Mouse (Mus musculus) stomach, postnatal 0 days (tissue): ENCODE measurements at regions not wholly inside any gene's neighbourhood (a gene's known extent, or its start where the extent isn't known, plus 50 kb on each side); places are given as distances from the start of the nearest gene placed in this dataset.

ENCODE experiments used
- CTCF ChIP-seq: IDR thresholded peaks from 2 replicates; pipeline ENCODE4 v1.5.1; 2016; ENCODE audit warnings: antibody characterized with exemption, low read depth, mild to moderate bottlenecking, moderate library complexity
- EP300 ChIP-seq: optimal IDR thresholded peaks from 2 replicates; pipeline ENCODE3; 2016; ENCODE audit warnings: antibody characterized with exemption

DNA sequence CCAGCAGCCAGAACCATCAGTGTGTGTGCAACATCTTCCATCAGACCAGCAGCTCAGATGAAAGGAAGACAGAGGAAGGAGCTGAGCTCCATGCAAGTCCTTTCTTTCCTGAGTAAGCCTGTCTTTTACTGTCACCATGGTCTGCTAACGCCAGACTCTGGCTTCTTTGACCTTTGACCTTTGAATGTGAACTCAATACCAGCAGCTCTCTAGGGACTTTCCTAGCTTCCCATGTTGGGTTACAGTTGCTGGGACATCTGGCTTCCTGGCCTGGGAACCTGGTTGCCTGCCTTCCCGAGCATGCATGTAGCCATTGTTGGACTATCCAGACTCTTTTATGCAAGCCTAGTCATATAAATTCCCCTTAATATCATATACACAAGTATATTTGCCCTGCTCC lies 492.3 kb downstream of the Tmem132b start:
- TF ChIP-seq EP300 = no peak
- no peak for TF ChIP-seq CTCF
